Mouse (Mus musculus) liver (tissue): Measurements from ENCODE around the gene AC161166.1.
"Not testable (repeated sequence)": the region's sequence is repeated elsewhere in the genome, so short reads cannot be mapped to it uniquely, and the experiment has no call there.

Experiments used
- DNase-seq: peaks from one replicate; pipeline ENCODE4 v3.0.0-alpha.2; 2020; ENCODE audit warnings: mixed read lengths

The AC161166.1 gene

DNA sequence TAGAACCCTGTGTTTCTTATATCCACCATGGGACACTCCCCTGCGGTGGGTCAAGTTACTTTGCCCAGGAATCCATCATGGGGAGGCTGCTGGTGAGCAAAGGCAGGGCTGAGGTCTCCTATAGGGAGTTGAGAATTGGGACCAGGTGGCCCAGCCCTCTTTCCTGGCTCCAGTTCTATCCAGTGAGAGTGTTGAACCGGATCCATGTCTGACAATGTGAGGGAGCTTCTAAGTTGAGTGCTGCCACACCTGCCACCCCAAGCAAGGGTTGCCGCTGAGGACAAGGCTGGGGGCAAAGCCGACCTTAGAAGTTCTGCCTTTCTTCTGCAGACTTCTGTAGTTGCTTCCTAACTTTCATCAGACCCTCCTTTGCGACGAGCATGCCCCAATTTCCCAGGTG, 29.0 kb downstream of the AC161166.1 start:
- not testable (repeated sequence) for DNase-seq

DNA sequence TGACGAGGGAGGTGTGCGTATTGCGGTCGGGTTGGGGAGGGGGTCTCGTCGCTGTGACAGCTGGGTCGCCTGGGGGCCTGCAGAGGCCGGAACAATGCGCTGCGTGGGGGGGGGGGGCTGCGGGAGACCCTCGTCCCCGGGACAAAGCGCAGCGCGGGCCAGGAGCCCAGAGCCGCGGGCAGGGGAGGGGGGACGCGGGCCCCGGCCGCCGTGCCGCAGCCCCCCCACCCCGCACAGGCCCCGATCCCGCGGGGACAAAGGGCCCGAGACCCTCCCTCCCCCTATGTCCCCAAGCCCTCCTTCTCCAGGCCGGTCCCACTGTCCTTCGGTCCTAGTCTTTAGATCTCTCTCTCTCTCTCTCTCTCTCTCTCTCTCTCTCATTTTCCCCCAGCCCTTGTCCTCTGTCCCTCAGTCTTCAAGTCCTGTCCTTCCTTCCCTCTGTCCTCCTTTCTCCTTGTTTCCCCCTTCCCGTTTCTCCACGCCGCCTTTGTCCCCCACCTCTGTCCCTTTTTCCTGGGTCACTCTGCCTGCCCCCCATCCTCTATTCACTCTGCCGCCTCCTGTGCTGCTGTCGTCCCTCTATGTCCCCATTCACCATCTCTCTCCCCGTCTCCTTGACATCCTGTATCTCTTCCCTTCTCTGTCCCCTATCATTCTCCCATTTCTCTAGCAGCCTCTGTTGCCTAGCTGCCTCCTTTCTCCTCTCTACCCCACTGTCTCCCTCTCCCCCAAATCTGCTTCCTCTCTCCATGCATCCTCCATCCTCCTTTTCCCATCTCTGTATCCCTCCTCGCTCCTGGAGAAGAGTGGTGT, 29.8 kb downstream of the AC161166.1 start:
- DNase-seq: no peak

DNA sequence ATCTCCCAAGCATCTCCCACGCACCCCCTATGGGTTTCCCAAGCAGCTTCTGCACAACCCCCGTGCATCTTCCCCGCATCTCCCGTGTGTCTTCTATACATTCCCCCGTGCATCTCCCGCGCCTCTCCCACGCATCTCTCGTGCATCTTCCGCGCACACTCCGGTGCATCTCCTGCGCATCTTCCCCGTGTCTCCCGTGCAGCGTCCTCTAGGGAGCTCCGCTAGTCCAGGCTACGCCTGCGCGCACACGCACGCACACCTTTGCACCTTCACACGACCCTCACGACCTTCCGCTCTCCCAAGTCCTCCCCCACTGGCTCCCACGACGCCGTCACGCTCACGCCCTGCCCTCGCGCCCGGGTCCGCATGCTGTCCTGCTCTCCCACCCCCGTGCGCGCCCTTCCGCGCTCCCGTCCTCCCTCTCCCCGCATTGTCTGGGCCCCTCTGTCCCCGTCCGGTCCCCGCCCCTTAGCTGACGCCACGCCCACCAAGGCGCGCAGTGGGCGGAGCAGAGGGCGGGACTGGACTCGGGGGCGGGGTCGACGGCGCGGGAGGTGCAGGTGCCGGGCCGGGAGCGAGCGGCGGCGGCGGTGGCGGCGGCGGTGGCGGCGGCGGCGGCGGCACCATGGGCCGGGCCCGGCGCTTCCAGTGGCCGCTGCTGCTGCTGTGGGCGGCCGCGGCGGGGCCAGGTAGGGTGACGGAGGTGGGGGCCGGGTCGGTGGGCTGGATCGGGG, 30.6 kb downstream of the AC161166.1 start, which contains the start of gene Cadm4:
Gene Cadm4 (plus strand): TSS at position 550 of the 734 bp plus-strand sequence.
- peak; percentile 84 for DNase-seq

DNA sequence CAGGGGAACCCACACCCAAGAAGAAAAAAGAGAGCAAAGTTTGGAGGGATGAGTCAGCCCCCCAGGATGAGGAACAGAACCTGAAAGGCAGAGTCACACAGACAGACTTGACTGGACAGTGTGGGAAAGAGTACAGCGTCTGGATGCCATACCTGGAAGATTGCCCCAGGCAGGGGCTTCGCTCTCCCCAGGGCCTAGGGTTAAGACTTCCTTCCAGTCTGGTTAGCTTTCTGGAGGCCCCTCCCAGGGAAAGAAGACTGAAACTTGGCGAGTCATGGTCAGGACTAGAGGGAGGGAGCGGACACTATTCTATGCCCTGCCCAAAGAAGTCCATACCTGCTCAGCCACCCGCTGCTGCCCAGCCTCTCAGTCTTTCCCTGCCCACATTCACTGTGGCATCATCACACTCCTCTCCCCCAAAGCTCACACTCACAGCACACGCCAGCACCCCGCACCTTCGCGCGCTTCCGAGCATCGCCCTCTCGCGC, 31.2 kb downstream of the AC161166.1 start:
- DNase-seq: no peak

DNA sequence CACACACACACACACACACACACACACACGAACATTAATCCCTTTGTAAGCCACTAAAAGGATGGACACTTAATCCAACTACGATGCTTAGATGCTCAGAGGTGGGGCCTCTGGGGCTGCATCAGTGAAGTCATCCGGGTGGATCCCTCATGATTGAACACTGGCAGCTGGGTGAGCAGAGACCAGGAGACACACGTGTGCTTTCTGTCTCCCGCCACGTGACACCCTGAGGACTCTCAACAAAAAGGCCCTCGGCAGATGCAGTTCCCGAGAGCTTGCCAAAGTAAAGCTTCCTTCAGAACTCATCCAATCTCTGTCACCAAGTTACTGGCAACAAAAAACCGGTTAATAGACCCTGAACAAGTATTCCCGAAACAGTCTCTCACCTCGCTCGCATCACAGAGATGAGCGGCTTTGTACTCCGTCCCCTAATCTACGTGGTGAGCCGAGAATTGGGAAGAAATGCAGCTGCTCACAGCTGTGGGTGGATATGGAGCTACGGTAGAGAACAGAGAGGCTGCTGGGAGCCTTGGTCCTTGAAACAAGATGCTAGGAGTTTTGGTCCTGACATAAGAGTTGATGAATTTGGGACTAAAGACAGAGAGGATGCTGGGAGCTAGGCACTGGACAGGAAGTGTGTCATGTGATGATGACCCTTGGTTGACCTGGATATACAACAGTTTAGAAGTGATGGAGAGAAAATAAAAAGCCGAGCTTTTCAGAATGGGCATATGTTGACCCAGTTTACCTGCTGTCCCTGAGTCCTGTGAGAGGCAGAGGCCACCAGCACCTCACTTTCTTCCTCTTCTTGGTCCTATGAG, 31.9 kb downstream of the AC161166.1 start:
- no peak for DNase-seq

DNA sequence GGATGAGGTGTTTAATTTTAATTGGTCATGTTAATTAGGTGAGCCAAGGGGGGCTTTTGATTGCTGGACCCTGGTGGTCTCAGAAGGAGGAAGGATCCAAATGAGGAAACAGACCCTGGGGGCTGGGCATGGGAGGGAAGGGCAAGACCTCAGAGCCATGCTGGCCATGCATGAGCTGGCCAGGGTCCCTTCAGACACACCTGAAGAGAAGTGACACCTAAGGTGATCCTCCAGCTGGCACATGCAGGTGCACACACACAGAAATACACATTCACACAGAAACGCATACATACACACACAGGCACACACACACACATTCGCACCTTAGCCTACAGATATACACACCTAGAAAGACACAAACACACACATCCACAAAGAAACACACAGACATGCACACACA, 32.6 kb downstream of the AC161166.1 start:
- no peak for DNase-seq

DNA sequence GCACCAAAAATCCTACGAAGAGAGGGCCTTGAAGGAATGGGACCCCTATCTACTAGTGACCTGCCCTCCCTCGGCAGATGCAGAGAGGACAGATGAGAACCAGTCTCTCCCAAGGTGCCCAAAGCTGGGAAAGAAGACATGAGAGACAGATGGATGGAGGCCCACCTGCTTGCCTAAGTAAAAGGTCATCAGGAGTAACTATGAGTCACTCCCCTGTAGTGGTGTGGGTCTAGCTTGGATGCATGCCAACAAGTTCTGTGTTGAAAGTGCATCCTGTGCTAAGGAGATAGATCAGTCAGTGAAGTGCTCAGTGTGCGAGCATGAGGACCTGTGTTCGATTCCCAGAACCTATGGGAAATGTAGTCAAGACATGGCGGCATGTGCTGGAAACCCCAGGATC, 33.3 kb downstream of the AC161166.1 start:
- DNase-seq: no peak

DNA sequence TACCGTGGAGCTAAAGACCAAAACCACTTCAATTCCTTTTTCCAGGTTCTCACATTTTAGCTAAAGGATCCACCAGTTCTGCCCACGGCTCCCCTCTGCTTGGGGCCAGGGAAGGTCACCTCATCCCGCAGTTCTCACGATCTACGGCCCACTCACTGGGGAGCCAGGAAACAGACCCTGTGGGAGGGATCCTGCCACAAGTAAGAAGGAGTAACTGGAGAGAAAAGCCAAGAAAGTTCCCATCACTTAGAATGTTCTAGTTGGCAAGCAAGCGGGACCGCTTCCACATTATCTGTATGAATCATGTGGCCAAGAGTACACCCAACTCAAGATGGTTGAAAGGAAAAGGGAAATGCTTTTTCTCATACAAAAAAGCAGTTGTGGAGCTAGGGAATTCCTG, 35.4 kb downstream of the AC161166.1 start:
- DNase-seq: no peak

DNA sequence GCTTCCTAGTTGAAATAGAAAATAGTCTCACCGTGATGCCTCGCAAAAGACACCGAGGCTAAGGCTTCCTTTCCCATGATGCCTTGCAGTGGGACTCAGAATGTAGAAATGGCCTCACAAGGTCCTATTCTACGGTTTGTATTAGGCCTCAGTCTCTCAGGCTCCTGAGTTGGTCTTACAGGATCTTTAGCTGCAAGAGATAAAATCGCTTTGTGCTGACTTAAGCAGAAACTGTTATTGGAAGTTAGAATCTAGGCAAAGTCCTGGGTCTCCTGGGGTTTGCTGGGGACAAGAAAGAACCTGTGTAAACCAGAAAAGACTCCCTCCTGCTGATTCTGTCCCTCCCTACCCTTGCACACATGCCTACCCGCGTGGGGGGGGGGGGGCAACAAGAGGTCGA, 35.9 kb downstream of the AC161166.1 start:
- DNase-seq: no peak

DNA sequence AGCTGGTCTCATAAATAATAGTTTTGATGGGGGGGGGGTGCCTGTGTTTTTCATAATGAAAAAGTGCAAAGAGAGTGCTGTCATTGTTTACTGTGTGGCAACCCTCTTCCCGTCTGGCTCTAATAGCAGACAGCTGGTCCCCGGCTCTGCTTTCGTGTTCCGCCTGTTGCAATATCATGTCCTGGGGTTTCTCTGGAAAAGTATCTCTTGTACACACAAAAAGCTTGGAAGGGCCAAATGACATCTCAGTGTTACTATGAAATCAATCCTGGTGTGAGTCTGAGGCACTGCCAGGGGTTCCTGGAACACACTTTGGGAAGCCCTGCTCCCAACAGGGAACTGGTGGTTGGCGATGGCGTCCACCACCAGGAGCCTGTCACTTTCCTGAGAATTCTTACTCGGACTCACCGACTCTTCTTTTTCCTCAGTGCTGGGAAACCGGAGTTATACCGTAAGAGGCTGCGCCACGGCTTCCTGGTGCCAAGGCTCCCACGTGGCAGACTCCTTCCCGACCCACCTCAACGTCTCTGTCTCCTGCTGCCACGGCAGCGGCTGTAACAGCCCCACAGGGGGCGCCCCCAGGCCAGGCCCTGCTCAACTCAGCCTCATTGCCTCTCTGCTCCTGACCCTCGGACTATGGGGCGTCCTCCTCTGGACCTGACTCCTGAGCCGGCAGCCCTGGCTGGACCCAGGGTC, 37.3 kb downstream of the AC161166.1 start:
- peak; percentile 18 for DNase-seq

DNA sequence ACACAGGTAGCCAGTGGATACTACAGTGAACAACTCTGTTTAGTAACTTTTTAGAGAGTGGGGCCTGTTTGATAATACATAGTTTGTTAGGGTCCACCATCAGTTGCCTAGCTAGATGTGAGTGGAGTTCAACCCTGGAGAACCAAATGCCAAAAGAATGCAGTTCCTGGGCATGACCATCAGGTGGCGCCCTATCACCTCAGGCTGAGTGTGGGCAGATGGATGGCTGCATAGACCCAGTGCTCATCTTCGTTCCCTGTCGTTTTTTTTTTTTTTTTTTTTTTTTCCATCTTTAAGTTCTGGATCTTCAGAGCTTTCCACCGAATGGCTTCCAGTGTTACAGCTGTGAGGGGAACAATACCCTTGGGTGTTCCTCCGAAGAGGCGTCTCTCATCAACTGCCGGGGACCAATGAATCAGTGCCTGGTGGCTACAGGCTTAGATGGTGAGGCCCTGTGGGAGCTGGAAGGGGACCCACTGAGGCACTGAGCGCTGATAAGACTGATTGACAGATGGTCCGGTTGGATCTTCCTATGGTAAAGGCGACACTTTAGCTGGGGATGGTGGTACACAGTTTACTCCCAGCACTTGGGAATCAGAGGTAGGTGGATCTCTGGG, 38.2 kb downstream of the AC161166.1 start:
- peak; percentile 65 for DNase-seq

DNA sequence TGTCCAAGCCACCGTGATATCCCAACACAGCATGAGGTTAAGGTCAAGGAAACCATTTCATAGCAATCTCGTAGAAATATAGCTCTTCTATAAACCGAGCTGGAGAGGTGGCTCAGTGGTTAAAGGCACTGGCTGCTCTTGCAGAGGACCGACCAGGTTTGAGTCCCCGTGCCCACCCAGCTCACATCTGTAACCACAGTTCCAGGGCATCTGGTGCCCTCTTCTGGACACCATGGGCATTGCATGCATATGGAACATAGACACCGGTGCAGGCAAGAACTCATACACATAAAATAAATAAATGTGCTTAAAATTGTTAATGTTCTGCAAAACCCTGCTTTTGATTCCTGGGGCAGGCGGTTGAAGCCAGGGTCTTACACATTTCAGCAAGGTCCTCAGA, 39.3 kb downstream of the AC161166.1 start:
- DNase-seq: peak; percentile 61

DNA sequence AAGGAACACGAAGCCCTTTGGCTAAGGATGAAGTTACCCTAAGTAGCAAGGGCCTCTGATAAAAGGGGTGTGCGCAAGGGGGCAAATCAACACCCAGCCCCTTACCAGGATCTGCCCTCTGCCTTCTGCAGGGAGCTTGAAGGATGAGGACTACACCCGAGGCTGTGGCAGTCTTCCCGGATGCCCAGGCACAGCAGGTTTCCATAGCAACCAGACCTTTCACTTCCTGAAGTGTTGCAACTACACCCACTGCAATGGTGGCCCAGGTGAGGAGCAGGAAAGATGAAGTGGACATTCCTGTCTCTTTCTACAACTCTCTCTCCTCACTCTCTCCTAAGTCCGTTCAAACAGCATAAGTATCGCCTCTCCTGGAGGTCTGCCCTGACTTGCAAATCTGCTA, 39.8 kb downstream of the AC161166.1 start:
- no peak for DNase-seq

DNA sequence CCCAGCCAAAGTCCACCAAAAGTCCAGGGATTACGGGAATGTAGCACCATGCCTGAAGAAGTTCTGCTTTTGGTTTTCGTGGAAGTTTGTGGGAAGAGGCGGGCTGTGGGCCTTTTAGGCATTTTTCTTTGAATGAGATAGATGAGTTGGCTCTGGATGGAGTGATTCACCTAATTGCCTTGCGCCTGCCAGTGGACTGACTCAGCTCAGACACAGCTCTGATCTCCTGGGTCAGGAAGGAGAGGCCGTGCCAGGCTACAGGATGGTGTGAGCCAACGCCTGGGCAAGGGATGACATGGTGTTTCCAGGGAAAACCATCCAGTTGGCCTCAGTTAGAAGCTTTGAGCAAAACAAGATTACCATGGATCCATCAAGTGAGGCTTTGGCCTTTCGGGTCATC, 41.9 kb downstream of the AC161166.1 start:
- DNase-seq: no peak

DNA sequence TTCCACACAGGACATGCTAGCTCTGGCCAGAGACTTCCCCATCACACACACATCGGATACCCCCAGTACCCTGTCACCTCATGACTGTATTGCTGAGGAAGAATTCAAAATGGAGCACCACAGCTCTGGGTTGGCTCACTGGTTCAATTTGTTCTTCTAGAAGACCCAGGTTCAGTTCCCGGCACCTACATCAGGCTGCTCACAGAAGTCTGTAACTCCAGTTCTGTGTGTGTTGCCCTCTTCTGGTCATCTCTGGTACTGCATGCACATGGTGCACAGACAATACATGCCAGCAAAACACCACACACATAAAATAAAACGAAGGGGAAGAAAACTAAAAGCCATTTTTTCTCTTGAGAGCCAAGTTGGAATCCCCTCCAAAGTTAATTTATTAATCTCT, 43.1 kb downstream of the AC161166.1 start:
- no peak for DNase-seq

DNA sequence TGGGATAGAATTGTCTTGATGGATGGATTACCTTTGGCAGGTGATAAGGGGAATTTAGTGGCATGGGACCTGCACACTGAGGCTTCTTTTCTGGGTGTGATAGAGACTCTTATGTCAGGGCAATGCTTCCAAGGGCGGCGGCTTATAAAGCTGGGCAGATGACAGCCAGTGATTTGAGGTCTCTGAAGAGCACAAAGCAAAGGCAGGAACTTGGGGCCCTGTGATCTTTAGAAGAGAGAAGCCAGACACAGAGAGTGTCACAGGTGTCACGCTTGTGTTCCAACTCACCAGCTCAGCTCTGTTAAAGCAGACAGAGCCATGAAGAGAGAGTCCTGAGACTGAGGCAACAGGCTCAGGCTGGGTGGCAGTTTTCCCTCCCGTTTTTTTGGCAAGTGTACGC, 44.4 kb downstream of the AC161166.1 start:
- no peak for DNase-seq

DNA sequence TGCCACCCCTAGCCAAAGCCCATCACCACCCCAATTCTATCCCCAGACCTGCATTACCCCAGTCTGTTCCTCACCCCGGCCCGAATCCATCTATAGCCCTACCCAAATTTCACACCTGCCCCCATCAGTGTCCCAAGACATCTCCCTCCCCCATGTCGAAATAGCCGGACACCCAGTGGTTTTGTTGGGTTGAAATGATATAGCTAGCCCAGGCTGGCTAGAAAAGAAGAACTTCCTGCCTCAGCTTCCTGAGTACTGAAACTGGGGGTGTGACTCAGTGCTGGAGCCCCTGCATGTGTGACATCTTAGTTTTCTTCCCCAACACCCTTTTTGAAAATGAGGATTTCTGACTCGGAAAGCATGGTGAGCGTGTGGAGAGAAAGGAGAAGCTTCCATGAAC, 45.4 kb downstream of the AC161166.1 start:
- no peak for DNase-seq

DNA sequence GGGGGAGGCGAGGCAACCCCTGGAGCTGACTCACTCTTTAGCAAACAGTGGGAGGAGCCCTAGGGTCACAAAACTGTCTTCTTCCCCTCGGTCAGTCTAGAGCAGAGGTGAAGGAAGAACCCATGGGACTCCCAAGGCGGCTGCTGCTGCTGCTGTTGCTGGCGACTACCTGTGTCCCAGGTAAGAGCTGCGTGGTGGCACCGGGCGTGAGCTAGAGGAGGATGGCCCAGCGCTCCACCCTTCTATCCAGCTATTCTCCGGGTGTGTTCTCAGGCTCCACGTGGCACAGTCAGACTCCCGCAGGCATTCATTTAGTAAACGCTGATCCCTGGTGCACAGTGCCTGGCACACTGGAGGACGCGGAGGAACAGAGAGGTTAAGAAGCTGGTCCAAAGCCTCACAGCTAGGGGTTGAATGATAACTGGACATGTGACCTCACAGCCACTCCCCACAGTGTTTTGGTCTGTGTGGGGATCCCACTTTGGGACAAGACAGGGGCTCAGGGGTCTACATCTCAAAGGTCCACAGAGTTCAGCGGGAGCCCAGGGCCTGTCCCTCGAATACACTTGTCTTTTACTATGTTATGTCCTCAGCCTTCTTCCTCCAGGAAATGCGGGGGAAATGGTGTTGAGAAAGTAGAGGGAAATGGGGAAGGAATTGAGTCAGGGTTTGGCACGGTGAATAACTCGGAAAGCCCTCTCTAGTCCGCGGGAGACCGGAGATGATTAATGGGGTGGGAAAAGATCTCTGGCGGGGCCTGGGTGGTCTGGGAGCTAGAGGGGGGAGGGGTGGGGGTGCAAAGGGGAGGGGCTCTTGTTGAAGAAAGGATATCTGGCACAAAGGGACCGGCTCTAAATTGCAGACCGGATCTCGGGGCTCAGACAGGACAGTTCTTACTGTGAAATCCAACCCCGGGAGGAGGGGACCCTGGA, 49.6 kb downstream of the AC161166.1 start, which contains the start of gene Plaur:
Gene Plaur (plus strand): TSS at position 97 of the 932 bp plus-strand sequence.
- DNase-seq: peak; percentile 16

DNA sequence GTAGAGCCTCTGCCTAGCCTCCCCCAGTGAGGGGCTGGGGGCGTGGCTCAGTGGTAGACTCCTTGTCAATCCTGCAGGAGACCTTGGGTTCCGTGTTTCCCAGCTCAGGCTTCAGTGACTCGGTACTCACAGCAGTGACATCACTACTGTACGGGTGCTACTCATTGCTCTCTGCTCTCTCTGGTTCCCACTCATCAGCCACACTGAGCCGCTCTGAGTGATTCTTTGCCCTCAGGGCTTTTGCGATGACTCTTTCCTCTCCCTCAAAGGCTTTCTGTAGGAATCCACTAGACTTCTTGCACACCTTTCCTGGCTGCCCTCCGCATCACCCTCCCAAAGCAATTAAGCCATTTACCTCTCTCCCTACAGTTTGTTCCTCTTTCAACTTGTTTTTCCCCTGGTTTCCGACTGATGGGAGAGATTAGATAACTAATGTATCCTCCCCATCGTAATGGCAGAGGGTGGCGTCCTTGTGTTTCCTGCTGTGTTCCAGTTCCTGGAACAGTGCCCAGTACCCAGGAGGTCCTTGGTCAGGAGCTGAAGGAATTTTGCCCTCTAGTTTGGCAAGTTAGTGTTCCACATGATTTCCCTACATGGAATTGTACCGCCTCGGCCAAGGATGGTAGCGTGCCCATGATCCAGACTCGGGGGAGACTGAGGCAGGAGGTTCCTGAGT, 50.7 kb downstream of the AC161166.1 start:
- DNase-seq: no peak
